ENCODE assay signal across 11 mouse cellular contexts in the genomic region with DNA sequence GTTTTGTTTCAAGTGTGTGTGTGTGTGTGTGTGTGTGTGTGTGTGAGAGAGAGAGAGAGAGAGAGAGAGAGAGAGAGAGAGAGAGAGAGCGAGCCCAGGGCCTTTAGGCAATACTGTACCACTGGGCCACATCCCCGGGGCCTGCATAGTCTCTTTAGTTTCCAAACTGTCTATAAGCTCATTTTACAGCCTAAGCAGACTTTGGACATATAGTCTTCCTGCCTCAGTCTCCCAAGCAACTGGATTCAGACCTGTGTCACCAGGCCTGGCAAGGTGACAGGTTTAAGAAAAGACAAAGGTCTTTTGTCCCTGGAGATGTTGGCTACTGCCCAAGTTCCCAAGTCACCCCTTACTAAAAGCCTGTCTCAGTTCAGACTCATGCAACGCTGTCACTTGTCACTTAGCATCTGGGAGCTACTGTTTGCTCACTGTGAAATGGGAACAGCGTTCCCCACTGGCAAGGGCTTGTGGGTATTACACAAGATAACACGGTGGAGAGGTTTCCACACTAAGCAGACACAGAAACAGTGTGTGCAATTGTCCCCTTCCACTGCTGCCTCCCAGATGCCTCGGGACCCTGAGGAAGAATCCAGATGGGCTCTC.
DNase-seq lines count a peak whose midpoint lies in the region; ATAC-seq lines count a peak whose summit lies in the region.
"Had no signal": no experiment of that assay in that cellular context is flagged by ENCODE, and none has a peak within 500 bp of the region (broad histone marks: within the 10 kb centered on the region; RNA-seq: fewer than 3 reads in every experiment).

No protein-coding gene starts in this region.

- 40% methylated on average over 6 of the region's 6 CpGs for WGBS in liver, embryonic 16.5 days (ENCODE audit: insufficient replicate concordance)
- WGBS in embryonic facial prominence, embryonic 12.5 days, result 65% methylated on average over 6 of the region's 6 CpGs

- no peak for ATAC-seq in liver, embryonic 16.5 days (ENCODE audit: low read depth)
- no peak for ATAC-seq in embryonic facial prominence, embryonic 12.5 days (ENCODE audit: insufficient number of reproducible peaks, insufficient read depth, low FRiP score, low TSS enrichment)

- no peaks in the 10 kb centered on the region for H3K9me3 ChIP-seq in liver, embryonic 16.5 days (replicated peaks; ENCODE audit: control insufficient read depth, low read length)
- H3K9me3 ChIP-seq in embryonic facial prominence, embryonic 12.5 days, result no peaks in the 10 kb centered on the region
- H3K9me3 ChIP-seq: hindbrain, embryonic 10.5 days had no signal

- H3K27ac ChIP-seq in liver, embryonic 16.5 days (ENCODE audit: low read length), result peak overlapping the region; percentile 52
- H3K27ac ChIP-seq in embryonic facial prominence, embryonic 12.5 days, result 0 out of 2 replicates have a peak overlapping the region, but pooled peaks have one; percentile 2
- H3K27ac ChIP-seq: hindbrain, embryonic 10.5 days; kidney, postnatal 0 days had no signal

- DNase-seq in adrenal gland, postnatal 14 days, result peak; percentile 29
- no peak for DNase-seq in adrenal gland, postnatal 10 days
- DNase-seq in liver, result no peak
- peak; percentile 61 for DNase-seq in lung, postnatal 36 days
- no peak for DNase-seq in ovary, adult 18-20 months (ENCODE audit: low spot score)
- no peak for DNase-seq in urinary bladder, postnatal 36 days (ENCODE audit: low spot score in 2 of 2)
- DNase-seq: cerebellum, postnatal 14 days had no signal

- no peaks in the 10 kb centered on the region for H3K36me3 ChIP-seq in liver, embryonic 16.5 days (ENCODE audit: control insufficient read depth, insufficient read depth)
- H3K36me3 ChIP-seq in embryonic facial prominence, embryonic 12.5 days, result no peaks in the 10 kb centered on the region
- H3K36me3 ChIP-seq: hindbrain, embryonic 10.5 days had no signal

- no peak overlapping the region for H3K4me3 ChIP-seq in liver, embryonic 16.5 days (ENCODE audit: low read depth, low read length)
- H3K4me3 ChIP-seq in embryonic facial prominence, embryonic 12.5 days, result no peak overlapping the region
- H3K4me3 ChIP-seq: hindbrain, embryonic 10.5 days had no signal

- H3K4me2 ChIP-seq in liver, embryonic 16.5 days (ENCODE audit: low read depth, low read length), result no peak overlapping the region
- no peak overlapping the region for H3K4me2 ChIP-seq in embryonic facial prominence, embryonic 12.5 days (replicated peaks)

- peaks cover 13% of the 10 kb centered on the region for H3K4me1 ChIP-seq in liver, embryonic 16.5 days (ENCODE audit: control insufficient read depth, low read depth, low read length)
- peaks cover 17% of the 10 kb centered on the region for H3K4me1 ChIP-seq in embryonic facial prominence, embryonic 12.5 days

- H3K9ac ChIP-seq in liver, embryonic 16.5 days (ENCODE audit: low read depth, low read length), result no peak overlapping the region
- H3K9ac ChIP-seq in embryonic facial prominence, embryonic 12.5 days, result no peak overlapping the region

- no peaks in the 10 kb centered on the region for H3K27me3 ChIP-seq in liver, embryonic 16.5 days (ENCODE audit: control insufficient read depth, insufficient read depth, low read depth, low read length)
- H3K27me3 ChIP-seq in embryonic facial prominence, embryonic 12.5 days, result no peaks in the 10 kb centered on the region

Comparison
In these comparisons a context has a peak if more than half of its experiments do, and no peak if none do; other contexts are left out.
1. DNase-seq: peak in adrenal gland, postnatal 14 days (single experiment) and lung, postnatal 36 days (single experiment); none in adrenal gland, postnatal 10 days (single experiment), liver (single experiment), ovary, adult 18-20 months (single experiment) and urinary bladder, postnatal 36 days (0 of 2).